Mouse (Mus musculus): ENCODE measurements at regions not wholly inside any gene's neighbourhood (a gene's known extent, or its start where the extent isn't known, plus 50 kb on each side); places are given as distances from the start of the nearest gene placed in this dataset.
A peak's percentile ranks its signal among the peaks of the same experiment; 100 is the strongest.

DNA sequence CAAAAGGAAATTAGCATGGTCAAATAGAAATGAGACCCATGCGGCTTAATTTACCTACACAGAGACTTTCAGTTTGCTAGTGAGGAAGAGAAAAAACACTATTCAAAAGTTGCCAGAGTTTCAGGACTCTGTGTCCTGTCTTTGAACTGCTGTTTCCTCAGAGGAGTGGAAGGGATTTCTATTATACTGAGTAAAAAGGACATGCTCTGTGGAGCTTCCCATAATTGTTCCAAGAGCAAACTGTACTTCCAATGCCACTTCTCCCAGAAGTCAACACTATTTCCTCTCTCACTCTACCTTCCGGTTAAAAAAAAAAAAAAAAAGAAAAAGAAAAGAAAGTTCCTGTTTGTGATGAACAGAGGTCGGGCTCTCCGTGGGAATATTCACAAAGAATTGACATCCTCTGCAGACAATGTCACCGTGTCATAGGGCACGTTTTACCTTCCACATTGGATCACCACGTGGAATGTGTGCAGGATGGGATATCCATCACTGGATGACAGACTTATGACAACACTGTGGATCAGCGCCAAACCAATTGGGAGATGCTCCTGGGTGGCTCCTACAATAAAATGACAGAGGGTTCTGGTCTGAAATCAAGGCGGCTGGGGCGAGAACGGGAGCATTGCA lies 377.5 kb downstream of the Gja1 start:
- ChIA-PET CTCF (interaction anchor here (1.3 kb wide), 1 partner anchor 16 kb away, joined by 3 read pairs; no protein-coding TSS in a partner anchor), POLR2A (no interaction called here)
- DNase-seq (ENCODE audit: low read depth, low spot score) = no peak
- no peak for TF ChIP-seq CTCF (IDR thresholded peaks at IDR 0.05)
- in situ Hi-C loops (cut with MboI; ENCODE audit: low pct_unique_long_range_greater_than_20kb) = no loop called here
- no peaks in the 10 kb centered on the region for H3K27me3 ChIP-seq
- ATAC-seq = no peak

DNA sequence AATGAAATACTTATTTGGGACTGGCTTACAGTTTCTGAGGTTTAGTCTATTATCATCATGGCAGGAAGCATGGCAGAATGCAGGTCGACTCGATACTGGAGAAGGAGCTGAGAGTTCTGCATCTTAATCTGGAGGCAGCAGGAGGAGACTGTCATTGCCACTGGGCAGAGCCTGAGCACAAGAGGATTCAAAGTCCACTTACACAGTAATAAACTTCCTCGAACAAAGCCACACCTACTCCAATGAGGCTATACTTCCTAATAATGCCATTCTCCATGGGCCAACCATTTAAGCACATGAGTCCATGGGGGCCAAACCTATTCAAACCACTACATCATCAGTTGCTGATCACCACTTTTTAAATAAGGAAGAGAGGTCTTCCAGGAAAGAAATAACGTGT lies 393.5 kb downstream of the Gja1 start:
- DNase-seq (ENCODE audit: low read depth, low spot score) = no peak
- ChIA-PET CTCF (interaction anchor here (0.8 to 2.0 kb wide), 4 partner anchors 12 to 28 kb away, joined by 3 to 4 read pairs (median 4); no protein-coding TSS in a partner anchor), POLR2A (no interaction called here)
- ATAC-seq = no peak
- peaks cover 4% of the 10 kb centered on the region for H3K27me3 ChIP-seq
- in situ Hi-C loops (cut with MboI; ENCODE audit: low pct_unique_long_range_greater_than_20kb) = no loop called here
- no peak for TF ChIP-seq CTCF (IDR thresholded peaks at IDR 0.05)

DNA sequence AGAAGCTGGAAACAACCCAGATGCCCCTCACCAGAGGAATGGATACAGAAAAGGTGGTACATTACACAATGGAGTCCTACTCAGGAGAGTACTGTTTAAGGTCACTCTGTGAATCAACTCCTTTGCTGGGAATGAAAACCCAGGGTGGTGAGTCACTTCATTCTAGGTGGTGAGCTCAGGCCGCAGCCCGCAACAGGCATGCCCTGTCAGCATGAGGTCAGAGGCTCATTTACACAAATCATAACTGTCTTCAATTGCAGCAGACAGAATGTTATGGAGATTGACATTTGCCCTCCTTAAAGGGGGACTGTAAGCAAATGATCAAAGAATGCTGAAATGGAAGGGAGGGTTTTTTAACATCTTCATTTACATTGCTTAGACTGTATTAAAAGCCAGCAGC lies 405.1 kb downstream of the Gja1 start:
- no peak for TF ChIP-seq CTCF (IDR thresholded peaks at IDR 0.05)
- ChIA-PET POLR2A (no interaction called here), CTCF (interaction anchor here (0.7 to 1.2 kb wide), 3 partner anchors 13 to 391 kb away, joined by 3 to 4 read pairs (median 3); no protein-coding TSS in a partner anchor)
- peak; percentile 56 for DNase-seq (ENCODE audit: low read depth, low spot score)
- in situ Hi-C loops (cut with MboI; ENCODE audit: low pct_unique_long_range_greater_than_20kb) = no loop called here
- H3K27me3 ChIP-seq = no peaks in the 10 kb centered on the region
- ATAC-seq = peak; percentile 99

DNA sequence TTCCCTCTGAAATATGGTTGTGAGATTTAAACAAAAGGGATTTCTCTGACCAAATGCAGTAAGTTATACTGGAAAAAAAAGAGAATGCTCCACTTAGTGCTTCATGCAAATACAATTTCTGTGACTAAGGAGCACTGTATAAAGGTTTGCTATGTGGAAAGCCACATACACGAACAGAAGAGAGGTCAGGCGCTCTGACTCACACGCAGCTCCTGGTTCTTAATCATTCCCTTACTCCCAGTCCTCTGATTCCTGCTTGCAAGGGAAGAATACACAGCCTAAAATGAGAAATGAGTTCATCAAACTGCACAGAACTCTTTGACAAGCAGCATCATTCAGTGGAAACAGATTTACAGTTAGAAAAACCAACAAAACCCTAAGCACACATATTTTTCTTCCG lies 406.8 kb downstream of the Gja1 start:
- peak; percentile 85 for ATAC-seq
- in situ Hi-C loops (cut with MboI; ENCODE audit: low pct_unique_long_range_greater_than_20kb) = no loop called here
- CTCF ChIA-PET = interaction anchor here (1.0 to 1.3 kb wide), 2 partner anchors 13 to 15 kb away, joined by 3 to 4 read pairs; no protein-coding TSS in a partner anchor

DNA sequence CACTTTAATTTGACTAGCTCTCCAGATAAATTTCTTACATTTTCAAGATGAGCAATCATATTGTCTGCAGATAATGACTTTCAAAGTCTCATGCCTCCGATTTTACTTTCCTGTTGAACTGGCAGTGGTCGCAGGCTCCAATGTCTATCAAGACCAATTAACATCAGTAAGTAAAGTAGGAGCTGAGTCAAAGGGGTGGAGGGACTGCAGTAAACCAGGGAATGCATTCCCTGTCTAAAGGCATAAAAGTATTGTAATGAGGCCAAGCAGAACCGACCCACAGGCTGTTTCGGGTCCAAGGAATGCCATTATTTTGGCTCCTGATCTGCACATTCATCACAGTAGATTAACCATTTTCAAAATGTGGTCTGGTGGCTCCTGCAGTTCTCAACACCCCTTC lies 411.0 kb downstream of the Gja1 start:
- peak; percentile 58 for ATAC-seq
- TF ChIP-seq CTCF (IDR thresholded peaks at IDR 0.05) = no peak
- ChIA-PET POLR2A (no interaction called here), CTCF (no interaction called here)
- DNase-seq (ENCODE audit: low read depth, low spot score) = no peak
- no peaks in the 10 kb centered on the region for H3K27me3 ChIP-seq
- in situ Hi-C loops (cut with MboI; ENCODE audit: low pct_unique_long_range_greater_than_20kb) = loop anchor here (5.0 kb wide), 1 partner anchor 159 kb away; no protein-coding TSS in a partner anchor

More for the DNA sequence above, 406.8 kb downstream of the Gja1 start:
- no peak for TF ChIP-seq CTCF (IDR thresholded peaks at IDR 0.05)
- H3K27me3 ChIP-seq = no peaks in the 10 kb centered on the region
- no peak for DNase-seq (ENCODE audit: low read depth, low spot score)
- POLR2A ChIA-PET = no interaction called here

DNA sequence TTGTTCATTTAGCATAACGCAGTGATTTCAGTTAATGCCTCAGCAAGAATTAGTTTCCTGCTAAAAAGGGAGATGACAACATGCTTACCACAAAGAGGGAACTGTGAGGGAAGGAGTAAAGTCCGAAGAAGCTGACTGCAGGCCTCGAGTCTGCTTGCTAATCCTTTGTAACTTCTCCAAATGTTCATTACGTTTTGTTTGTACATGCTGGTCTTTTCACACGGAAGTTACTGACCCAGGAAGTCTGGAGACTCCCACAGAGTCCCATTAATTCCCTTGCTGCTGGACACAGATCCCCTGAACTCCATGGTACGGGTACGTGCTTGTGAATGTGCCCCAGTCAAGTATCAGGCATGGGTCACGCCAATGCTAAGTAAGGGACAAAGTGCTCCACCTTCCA lies 415.9 kb downstream of the Gja1 start:
- no peaks in the 10 kb centered on the region for H3K27me3 ChIP-seq
- ChIA-PET CTCF (interaction anchor here (1.4 kb wide), 1 partner anchor 420 kb away, joined by 3 read pairs; no protein-coding TSS in a partner anchor), POLR2A (no interaction called here)
- DNase-seq (ENCODE audit: low read depth, low spot score) (no peak), ATAC-seq (no peak)
- no peak for TF ChIP-seq CTCF (IDR thresholded peaks at IDR 0.05)
- in situ Hi-C loops (cut with MboI; ENCODE audit: low pct_unique_long_range_greater_than_20kb) = no loop called here

DNA sequence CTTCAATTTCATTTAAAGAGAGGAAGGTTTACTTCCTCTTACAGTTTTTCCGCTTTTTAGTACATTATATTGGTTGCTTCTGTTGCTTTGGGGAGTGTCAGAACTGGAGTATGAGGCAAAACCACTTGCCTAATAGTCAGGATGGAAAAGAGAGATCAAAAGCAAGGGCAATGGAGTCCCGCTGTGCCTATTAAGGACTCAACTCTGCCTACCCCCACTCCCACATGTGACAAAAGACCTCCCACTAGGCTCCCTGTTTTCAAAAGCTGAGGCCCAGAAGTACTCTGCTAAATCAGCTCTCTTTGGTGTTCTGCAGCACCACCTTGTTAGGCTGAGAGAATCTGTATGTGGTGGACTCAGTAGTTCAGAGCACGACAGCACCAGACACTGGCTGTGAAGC lies 418.3 kb downstream of the Gja1 start:
- no peaks in the 10 kb centered on the region for H3K27me3 ChIP-seq
- DNase-seq (ENCODE audit: low read depth, low spot score) = no peak
- ChIA-PET POLR2A (no interaction called here), CTCF (interaction anchor here (1.7 kb wide), 1 partner anchor 422 kb away, joined by 4 read pairs; no protein-coding TSS in a partner anchor)
- in situ Hi-C loops (cut with MboI; ENCODE audit: low pct_unique_long_range_greater_than_20kb) = no loop called here
- no peak for ATAC-seq
- no peak for TF ChIP-seq CTCF (IDR thresholded peaks at IDR 0.05)

DNA sequence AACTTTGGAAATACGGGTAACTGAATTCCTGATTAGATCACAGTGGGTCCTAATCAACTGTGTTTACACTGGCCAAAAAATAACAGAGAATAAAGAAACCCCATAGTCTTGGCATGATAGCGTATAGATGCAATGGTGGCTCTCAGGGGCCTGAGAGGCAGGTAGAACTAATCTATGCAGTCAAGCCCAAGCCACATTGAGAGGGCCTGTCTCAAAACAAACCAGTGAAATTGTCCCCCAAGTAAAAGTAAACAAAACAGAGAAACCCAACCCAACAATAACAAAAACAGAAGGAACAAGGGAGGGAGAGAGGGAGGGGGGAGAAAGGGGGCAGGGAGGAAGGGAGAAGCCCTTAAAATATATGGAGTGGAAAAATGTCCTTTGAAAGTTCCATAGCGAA lies 422.2 kb downstream of the Gja1 start:
- POLR2A ChIA-PET = no interaction called here
- DNase-seq (ENCODE audit: low read depth, low spot score) = no peak
- in situ Hi-C loops (cut with MboI; ENCODE audit: low pct_unique_long_range_greater_than_20kb) = no loop called here

DNA sequence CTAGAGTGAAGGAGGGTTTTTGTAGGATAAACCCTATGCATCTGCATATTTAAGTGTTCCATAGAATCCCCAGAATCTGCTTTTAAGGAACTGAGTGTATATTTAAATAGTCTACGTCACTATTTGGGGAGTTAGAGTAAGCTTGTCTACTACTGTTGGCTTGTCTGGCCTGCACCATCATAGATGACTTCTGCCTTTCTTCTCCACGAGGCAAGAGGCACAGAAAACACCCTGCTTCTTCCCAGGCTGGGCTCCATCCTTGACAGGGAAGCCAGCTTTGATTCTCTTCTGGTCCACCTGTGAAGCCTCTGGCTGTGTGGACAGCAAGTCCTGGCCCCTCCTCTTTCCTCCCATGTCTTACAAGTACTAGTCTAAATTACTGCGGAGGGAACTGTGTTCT lies 422.6 kb downstream of the Gja1 start:
- DNase-seq (ENCODE audit: low read depth, low spot score) (no peak), ATAC-seq (no peak)
- no peak for TF ChIP-seq CTCF (IDR thresholded peaks at IDR 0.05)
- no peaks in the 10 kb centered on the region for H3K27me3 ChIP-seq
- in situ Hi-C loops (cut with MboI; ENCODE audit: low pct_unique_long_range_greater_than_20kb) = no loop called here
- ChIA-PET CTCF (interaction anchor here (1.3 kb wide), 1 partner anchor 13 kb away, joined by 3 read pairs; no protein-coding TSS in a partner anchor), POLR2A (no interaction called here)

More for the DNA sequence above, 422.2 kb downstream of the Gja1 start:
- H3K27me3 ChIP-seq = no peaks in the 10 kb centered on the region
- no peak for ATAC-seq
- CTCF ChIA-PET = no interaction called here
- no peak for TF ChIP-seq CTCF (IDR thresholded peaks at IDR 0.05)

DNA sequence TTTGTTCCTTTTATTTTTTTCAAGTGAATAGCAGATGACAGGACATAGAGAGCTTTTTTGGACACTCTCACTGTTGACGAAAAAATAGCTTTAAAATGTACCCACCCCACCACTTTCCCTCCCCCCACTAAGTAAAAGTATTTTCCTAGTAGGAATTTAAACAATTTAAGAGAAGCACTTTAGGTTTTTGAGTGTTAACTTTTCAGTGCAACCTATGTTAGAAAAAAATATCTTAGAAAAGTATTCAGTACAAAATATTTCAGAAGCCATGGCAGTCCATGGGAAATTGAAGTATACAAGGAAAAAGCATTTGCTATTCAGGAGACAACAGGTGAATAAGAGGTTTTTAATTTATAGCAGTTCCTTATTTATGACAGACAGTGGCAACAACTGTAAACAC lies 431.9 kb downstream of the Gja1 start:
- ChIA-PET CTCF (interaction anchor here (1.1 kb wide), 1 partner anchor 12 kb away, joined by 3 read pairs; no protein-coding TSS in a partner anchor), POLR2A (no interaction called here)
- no peak for ATAC-seq
- no peak for TF ChIP-seq CTCF (IDR thresholded peaks at IDR 0.05)
- H3K27me3 ChIP-seq = peaks cover 22% of the 10 kb centered on the region
- in situ Hi-C loops (cut with MboI; ENCODE audit: low pct_unique_long_range_greater_than_20kb) = no loop called here
- DNase-seq (ENCODE audit: low read depth, low spot score) = no peak

DNA sequence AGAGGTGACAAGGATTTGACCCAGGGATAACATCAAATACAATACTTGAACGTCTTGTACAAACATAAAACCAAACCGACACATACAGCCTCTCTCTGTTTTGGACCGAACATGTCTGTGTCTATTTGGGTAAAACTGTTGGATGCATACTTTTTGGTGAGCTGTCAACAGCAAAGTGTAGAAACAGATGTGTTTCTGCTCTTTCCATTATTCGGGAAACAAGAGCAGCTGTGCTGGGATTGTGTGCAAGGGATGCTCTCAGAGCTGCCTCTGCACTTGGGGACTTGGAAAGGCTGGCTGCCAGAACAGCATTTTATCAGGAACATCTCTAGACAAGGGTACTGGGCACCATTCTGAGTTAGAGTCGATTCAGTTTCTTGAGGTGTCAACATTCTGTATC lies 445.0 kb downstream of the Gja1 start:
- in situ Hi-C loops (cut with MboI; ENCODE audit: low pct_unique_long_range_greater_than_20kb) = no loop called here
- no peak for TF ChIP-seq CTCF (IDR thresholded peaks at IDR 0.05)
- POLR2A ChIA-PET = no interaction called here
- H3K27me3 ChIP-seq = peaks cover 24% of the 10 kb centered on the region
- CTCF ChIA-PET = interaction anchor here (1.4 kb wide), 1 partner anchor 14 kb away, joined by 3 read pairs; no protein-coding TSS in a partner anchor
- ATAC-seq = no peak
- no peak for DNase-seq (ENCODE audit: low read depth, low spot score)
